Mouse (Mus musculus) midbrain, embryonic 11.5 days (tissue): ENCODE results near the gene Eif3f. TPM values are rescaled to one million over a fixed set of nuclear protein-coding genes. Genes with fewer than 3 reads are reported as not detected.

Experiments used
- polyA plus RNA-seq: library from polyadenylated mRNA; unstranded; fragments of >200 nt; fragmentation: Nextera tagmentation; extraction: Ambion mirVana; gene quantifications from 2 replicates; pipeline ENCODE4 v1.2.1, GENCODE M21; 2014

The Eif3f gene
- polyA plus RNA-seq, 1 experiment from 2014 or later: 85.0 TPM

Other genes starting within 250 kb of the Eif3f start
- gene Olfr512, start 221.1 kb upstream of the Eif3f start, polyA plus RNA-seq: not detected in 2 replicates
- not detected in 2 replicates for gene Olfr513, start 183.4 kb upstream of the Eif3f start, polyA plus RNA-seq
- not detected in 2 replicates for gene Olfr514, start 108.4 kb upstream of the Eif3f start, polyA plus RNA-seq
- gene Olfr516, start 83.9 kb upstream of the Eif3f start, polyA plus RNA-seq: not detected in 2 replicates
- gene Olfr517, start 62.0 kb upstream of the Eif3f start, polyA plus RNA-seq: not detected in 2 replicates
- gene Olfr518, start 49.4 kb upstream of the Eif3f start, polyA plus RNA-seq: not detected in 2 replicates
- gene Olfr519, start 40.0 kb upstream of the Eif3f start, polyA plus RNA-seq: not detected in 2 replicates
- not detected in 2 replicates for gene Nlrp10, start 4.2 kb upstream of the Eif3f start, polyA plus RNA-seq
- 10.5 TPM in 2 replicates for gene Tub, start 15.9 kb downstream of the Eif3f start, polyA plus RNA-seq
- gene Ric3, start 148.9 kb downstream of the Eif3f start, polyA plus RNA-seq: 21.3 and 22.7 TPM in 2 replicates
- gene Lmo1, start 240.8 kb downstream of the Eif3f start, polyA plus RNA-seq: 117 and 124 TPM in 2 replicates